Mouse (Mus musculus): ENCODE data around the gene Tamm41. TPM values are rescaled to one million over a fixed set of nuclear protein-coding genes. Genes with fewer than 3 reads are reported as not detected.
A peak's percentile ranks its signal among the peaks of the same experiment; 100 is the strongest.

Gene Tamm41
- polyA plus RNA-seq, 1 experiment from 2014 or later = 51.5 TPM

GRCm38 (mm10) chr6:115010304-115010703, 27.4 kb downstream of the Tamm41 start:
- Histone ChIP-seq H3K4me1 (ENCODE audit: control insufficient read depth, insufficient read depth, low read length) (peaks cover 6% of the 10 kb centered on the region), H3K4me3 (ENCODE audit: low read depth, low read length) (no peak overlapping the region), H3K27ac (ENCODE audit: low read length) (no peak overlapping the region), H3K36me3 (ENCODE audit: control insufficient read depth, insufficient read depth, low read length) (peaks cover 8% of the 10 kb centered on the region), H3K27me3 (ENCODE audit: control insufficient read depth, insufficient read depth, low read depth, low read length) (no peaks in the 10 kb centered on the region), H3K4me2 (ENCODE audit: low read length) (no peak overlapping the region), H3K9ac (ENCODE audit: low read depth, low read length) (no peak overlapping the region), H3K9me3 (replicated peaks; ENCODE audit: control insufficient read depth, low read length, poor library complexity, severe bottlenecking) (no peaks in the 10 kb centered on the region)
- WGBS = 81% methylated on average over 9 of the region's 9 CpGs
- no peak for ATAC-seq

- peak; percentile 76 for ATAC-seq
- Histone ChIP-seq H3K4me3 (ENCODE audit: low read depth, low read length) (no peak overlapping the region), H3K9me3 (replicated peaks; ENCODE audit: control insufficient read depth, low read length, poor library complexity, severe bottlenecking) (no peaks in the 10 kb centered on the region), H3K27me3 (ENCODE audit: control insufficient read depth, insufficient read depth, low read depth, low read length) (no peaks in the 10 kb centered on the region), H3K4me1 (ENCODE audit: control insufficient read depth, insufficient read depth, low read length) (peaks cover 6% of the 10 kb centered on the region), H3K36me3 (ENCODE audit: control insufficient read depth, insufficient read depth, low read length) (peaks cover 8% of the 10 kb centered on the region), H3K27ac (ENCODE audit: low read length) (no peak overlapping the region), H3K9ac (ENCODE audit: low read depth, low read length) (no peak overlapping the region), H3K4me2 (ENCODE audit: low read length) (no peak overlapping the region)
- 28% methylated on average over 5 of the region's 5 CpGs for WGBS
Measured at GRCm38 (mm10) chr6:115007728-115008127, 29.9 kb downstream of the Tamm41 start.

GRCm38 (mm10) chr6:115006948-115007347, 30.7 kb downstream of the Tamm41 start:
- H3K4me3 ChIP-seq (ENCODE audit: low read depth, low read length) = no peak overlapping the region
- 46% methylated on average over 6 of the region's 6 CpGs for WGBS
- no peaks in the 10 kb centered on the region for H3K27me3 ChIP-seq (ENCODE audit: control insufficient read depth, insufficient read depth, low read depth, low read length)
- peak overlapping the region; percentile 34; the same call in 1 of the 2 replicates for H3K9ac ChIP-seq (ENCODE audit: low read depth, low read length)
- H3K36me3 ChIP-seq (ENCODE audit: control insufficient read depth, insufficient read depth, low read length) = peaks cover 7% of the 10 kb centered on the region
- peak; percentile 54; the same call in 1 of the 2 replicates for ATAC-seq
- H3K4me2 ChIP-seq (ENCODE audit: low read length) = no peak overlapping the region
- peaks cover 6% of the 10 kb centered on the region for H3K4me1 ChIP-seq (ENCODE audit: control insufficient read depth, insufficient read depth, low read length)
- no peak overlapping the region; the same call in 1 of the 2 replicates for H3K27ac ChIP-seq (ENCODE audit: low read length)
- no peaks in the 10 kb centered on the region for H3K9me3 ChIP-seq (replicated peaks; ENCODE audit: control insufficient read depth, low read length, poor library complexity, severe bottlenecking)

- H3K9ac ChIP-seq (ENCODE audit: low read depth, low read length) = no peak overlapping the region
- H3K27me3 ChIP-seq (ENCODE audit: control insufficient read depth, insufficient read depth, low read depth, low read length) = no peaks in the 10 kb centered on the region
Measured at GRCm38 (mm10) chr6:115006065-115006464, 31.6 kb downstream of the Tamm41 start.

GRCm38 (mm10) chr6:115005351-115005890, 32.3 kb downstream of the Tamm41 start:
- no peak overlapping the region for H3K27ac ChIP-seq (ENCODE audit: low read length)
- H3K36me3 ChIP-seq (ENCODE audit: control insufficient read depth, insufficient read depth, low read length) = peaks cover 2% of the 10 kb centered on the region; the same call in 1 of the 2 replicates
- no peaks in the 10 kb centered on the region for H3K27me3 ChIP-seq (ENCODE audit: control insufficient read depth, insufficient read depth, low read depth, low read length)
- peaks cover 6% of the 10 kb centered on the region for H3K4me1 ChIP-seq (ENCODE audit: control insufficient read depth, insufficient read depth, low read length)
- no peak overlapping the region for H3K4me3 ChIP-seq (ENCODE audit: low read depth, low read length)
- 88% methylated on average over 8 of the region's 8 CpGs for WGBS
- H3K4me2 ChIP-seq (ENCODE audit: low read length) = no peak overlapping the region
- no peak overlapping the region for H3K9ac ChIP-seq (ENCODE audit: low read depth, low read length)
- H3K9me3 ChIP-seq (replicated peaks; ENCODE audit: control insufficient read depth, low read length, poor library complexity, severe bottlenecking) = no peaks in the 10 kb centered on the region
- no peak for ATAC-seq

More at GRCm38 (mm10) chr6:115006065-115006464, 31.6 kb downstream of the Tamm41 start:
- Histone ChIP-seq H3K9me3 (replicated peaks; ENCODE audit: control insufficient read depth, low read length, poor library complexity, severe bottlenecking) (no peaks in the 10 kb centered on the region), H3K4me1 (ENCODE audit: control insufficient read depth, insufficient read depth, low read length) (peaks cover 6% of the 10 kb centered on the region), H3K4me3 (ENCODE audit: low read depth, low read length) (no peak overlapping the region), H3K4me2 (ENCODE audit: low read length) (no peak overlapping the region), H3K27ac (ENCODE audit: low read length) (no peak overlapping the region), H3K36me3 (ENCODE audit: control insufficient read depth, insufficient read depth, low read length) (peaks cover 2% of the 10 kb centered on the region; the same call in 1 of the 2 replicates)
- ATAC-seq = no peak
- WGBS = 49% methylated on average over 3 of the region's 3 CpGs

GRCm38 (mm10) chr6:115004636-115005035, 33.0 kb downstream of the Tamm41 start:
- peaks cover 6% of the 10 kb centered on the region for H3K4me1 ChIP-seq (ENCODE audit: control insufficient read depth, insufficient read depth, low read length)
- no peak overlapping the region for H3K9ac ChIP-seq (ENCODE audit: low read depth, low read length)
- 82% methylated on average over 8 of the region's 8 CpGs for WGBS
- no peaks in the 10 kb centered on the region for H3K36me3 ChIP-seq (ENCODE audit: control insufficient read depth, insufficient read depth, low read length)
- H3K27me3 ChIP-seq (ENCODE audit: control insufficient read depth, insufficient read depth, low read depth, low read length) = no peaks in the 10 kb centered on the region
- no peak overlapping the region for H3K4me3 ChIP-seq (ENCODE audit: low read depth, low read length)
- H3K9me3 ChIP-seq (replicated peaks; ENCODE audit: control insufficient read depth, low read length, poor library complexity, severe bottlenecking) = no peaks in the 10 kb centered on the region
- no peak overlapping the region for H3K27ac ChIP-seq (ENCODE audit: low read length)
- ATAC-seq = no peak
- no peak overlapping the region for H3K4me2 ChIP-seq (ENCODE audit: low read length)

- 87% methylated on average over 16 of the region's 16 CpGs for WGBS
- Histone ChIP-seq H3K4me2 (ENCODE audit: low read length) (no peak overlapping the region), H3K4me3 (ENCODE audit: low read depth, low read length) (no peak overlapping the region), H3K4me1 (ENCODE audit: control insufficient read depth, insufficient read depth, low read length) (no peaks in the 10 kb centered on the region), H3K36me3 (ENCODE audit: control insufficient read depth, insufficient read depth, low read length) (no peaks in the 10 kb centered on the region), H3K27ac (ENCODE audit: low read length) (no peak overlapping the region), H3K27me3 (ENCODE audit: control insufficient read depth, insufficient read depth, low read depth, low read length) (no peaks in the 10 kb centered on the region), H3K9me3 (replicated peaks; ENCODE audit: control insufficient read depth, low read length, poor library complexity, severe bottlenecking) (no peaks in the 10 kb centered on the region), H3K9ac (ENCODE audit: low read depth, low read length) (no peak overlapping the region)
- no peak for ATAC-seq
Measured at GRCm38 (mm10) chr6:114998374-114999031, 39.2 kb downstream of the Tamm41 start.

- H3K4me1 ChIP-seq (ENCODE audit: control insufficient read depth, insufficient read depth, low read length) = no peaks in the 10 kb centered on the region
- 92% methylated on average over 5 of the region's 5 CpGs for WGBS
- no peaks in the 10 kb centered on the region for H3K36me3 ChIP-seq (ENCODE audit: control insufficient read depth, insufficient read depth, low read length)
- no peaks in the 10 kb centered on the region for H3K27me3 ChIP-seq (ENCODE audit: control insufficient read depth, insufficient read depth, low read depth, low read length)
- H3K9me3 ChIP-seq (replicated peaks; ENCODE audit: control insufficient read depth, low read length, poor library complexity, severe bottlenecking) = no peaks in the 10 kb centered on the region
- no peak overlapping the region for H3K9ac ChIP-seq (ENCODE audit: low read depth, low read length)
- no peak overlapping the region for H3K4me2 ChIP-seq (ENCODE audit: low read length)
- H3K4me3 ChIP-seq (ENCODE audit: low read depth, low read length) = no peak overlapping the region
- H3K27ac ChIP-seq (ENCODE audit: low read length) = no peak overlapping the region
- no peak for ATAC-seq
Measured at GRCm38 (mm10) chr6:114997471-114997870, 40.2 kb downstream of the Tamm41 start.

GRCm38 (mm10) chr6:114996910-114997309, 40.8 kb downstream of the Tamm41 start:
- Histone ChIP-seq H3K9ac (ENCODE audit: low read depth, low read length) (no peak overlapping the region), H3K27ac (ENCODE audit: low read length) (no peak overlapping the region), H3K4me3 (ENCODE audit: low read depth, low read length) (no peak overlapping the region), H3K36me3 (ENCODE audit: control insufficient read depth, insufficient read depth, low read length) (no peaks in the 10 kb centered on the region), H3K27me3 (ENCODE audit: control insufficient read depth, insufficient read depth, low read depth, low read length) (no peaks in the 10 kb centered on the region), H3K9me3 (replicated peaks; ENCODE audit: control insufficient read depth, low read length, poor library complexity, severe bottlenecking) (no peaks in the 10 kb centered on the region), H3K4me1 (ENCODE audit: control insufficient read depth, insufficient read depth, low read length) (no peaks in the 10 kb centered on the region), H3K4me2 (ENCODE audit: low read length) (no peak overlapping the region)
- WGBS = 88% methylated on average over 5 of the region's 5 CpGs
- no peak for ATAC-seq
